Comparison of ENCODE assay signal across 7 mouse cellular contexts in the genomic region with DNA sequence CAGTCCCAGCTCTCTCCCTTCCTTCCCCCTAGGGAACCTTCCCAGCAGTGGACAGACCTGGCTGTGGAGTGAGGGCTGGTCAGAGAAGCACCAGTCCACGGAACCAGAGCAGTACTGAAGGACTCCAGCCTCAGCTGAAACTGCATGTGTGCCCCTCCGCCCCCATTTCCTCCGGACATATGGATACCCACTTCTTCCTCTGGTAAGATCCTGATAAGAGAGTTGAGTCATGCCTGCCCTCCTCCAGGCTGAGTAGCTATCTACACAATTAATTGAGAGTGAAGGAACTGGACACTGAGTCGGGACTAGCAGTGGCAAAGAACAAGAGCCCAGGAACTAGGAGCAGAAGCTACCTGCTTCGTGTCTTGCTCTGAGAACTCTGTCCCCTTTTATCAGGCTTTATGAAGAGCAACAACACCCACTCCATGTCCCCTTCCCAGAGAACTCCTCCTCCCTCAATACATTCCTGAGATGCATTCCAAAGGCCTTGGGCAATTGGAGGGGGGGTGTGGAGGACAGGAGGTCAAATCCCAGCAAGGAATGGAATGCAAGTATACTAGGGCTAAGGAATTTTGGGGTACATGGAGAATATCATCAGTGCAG. TPM values are rescaled to one million over a fixed set of nuclear protein-coding genes. Genes with fewer than 3 reads are reported as not detected.
DNase-seq lines count a peak whose midpoint lies in the region; TF ChIP-seq lines count a peak whose summit lies in the region.

No protein-coding gene starts in this region.

- TF ChIP-seq POLR2A in thymus, adult 2 months (IDR thresholded peaks at IDR 0.05; ENCODE audit: control insufficient read depth, extremely low read depth, insufficient read depth, low read length, poor library complexity) = no peak
- peak; percentile 79 for TF ChIP-seq POLR2A in embryonic fibroblast, embryonic 13.5 days (IDR thresholded peaks at IDR 0.05; ENCODE audit: low read depth, low read length)

- 25% methylated on average over 5 of the region's 5 CpGs for WGBS in thymus, adult 2 months

- TF ChIP-seq CTCF in thymus, adult 2 months (IDR thresholded peaks at IDR 0.05; ENCODE audit: borderline replicate concordance, control insufficient read depth, extremely low read depth, insufficient read depth, low read length, poor library complexity) = no peak
- no peak for TF ChIP-seq CTCF in embryonic fibroblast, embryonic 13.5 days (IDR thresholded peaks at IDR 0.05; ENCODE audit: borderline replicate concordance, insufficient read depth, low read length)

- DNase-seq in thymus, adult 2 months = no peak
- no peak for DNase-seq in thymus, postnatal 0 days (ENCODE audit: low spot score)
- DNase-seq in kidney, postnatal 10 days = peak; percentile 78
- DNase-seq in mesoderm, embryonic 11.5 days (ENCODE audit: low read depth, low spot score) = peak; percentile 79
- DNase-seq in gastrocnemius, adult 18-20 months (ENCODE audit: low spot score) = no peak
- DNase-seq in cerebellum, adult 9-11 months = no peak

- no peak overlapping the region for H3K4me3 ChIP-seq in thymus, adult 2 months (ENCODE audit: control insufficient read depth, insufficient read depth, low read length)
- H3K4me3 ChIP-seq in embryonic fibroblast, embryonic 13.5 days (ENCODE audit: insufficient read depth, low read length) = peak overlapping the region; percentile 28

- no peaks in the 10 kb centered on the region for H3K27me3 ChIP-seq in thymus, adult 2 months (ENCODE audit: control insufficient read depth, insufficient read depth, low read length)

- H3K36me3 ChIP-seq in thymus, adult 2 months (ENCODE audit: control insufficient read depth, insufficient read depth, low read length) = peaks cover 34% of the 10 kb centered on the region

- H3K4me1 ChIP-seq in thymus, adult 2 months (replicated peaks; ENCODE audit: control insufficient read depth, insufficient read depth, low read length) = peaks cover 35% of the 10 kb centered on the region
- H3K4me1 ChIP-seq in embryonic fibroblast, embryonic 13.5 days (ENCODE audit: control insufficient read depth, insufficient read depth, low read length) = peaks cover 9% of the 10 kb centered on the region; the same call in 1 of the 2 replicates

- H3K27ac ChIP-seq in thymus, adult 2 months (ENCODE audit: control insufficient read depth, insufficient read depth, low read length) = 0 out of 2 replicates have a peak overlapping the region, but pooled peaks have one; percentile 7
- H3K27ac ChIP-seq in embryonic fibroblast, embryonic 13.5 days (ENCODE audit: insufficient read depth, low read length) = peak overlapping the region; percentile 95

RNA-seq across cellular contexts. Expression of gene Creb3, which starts 4.0 kb away (rescaled TPM):
- 64.6 and 80.2 TPM in 2 replicates for polyA plus RNA-seq in thymus, adult 2 months (2012; rRNA removed)
- polyA plus RNA-seq in thymus, postnatal 0 days (2015; fragmentation: Nextera tagmentation; extraction: Ambion mirVana) = 51.7 and 61.2 TPM in 2 replicates
- 72.4 and 89.0 TPM in 2 replicates for polyA plus RNA-seq in embryonic fibroblast, embryonic 13.5 days (2011; ENCODE audit: insufficient read length, low read depth, missing spikeins)
- 10 to 100 TPM; 29.9 to 41.5 TPM for total RNA-seq in gastrocnemius, adult 18-20 months (2021)

RNA-seq across cellular contexts. Expression of gene Tln1, which starts 4.4 kb away (rescaled TPM):
- 225 and 254 TPM in 2 replicates for polyA plus RNA-seq in thymus, adult 2 months (2012; rRNA removed)
- polyA plus RNA-seq in thymus, postnatal 0 days (2015; fragmentation: Nextera tagmentation; extraction: Ambion mirVana) = 80.7 and 87.0 TPM in 2 replicates
- polyA plus RNA-seq in embryonic fibroblast, embryonic 13.5 days (2011; ENCODE audit: insufficient read length, low read depth, missing spikeins) = 291 and 380 TPM in 2 replicates
- 10 to 100 TPM; 50.6 to 64.8 TPM for total RNA-seq in gastrocnemius, adult 18-20 months (2021)

RNA-seq across cellular contexts. Expression of gene Rgp1, which starts 20.4 kb away (rescaled TPM):
- 99.6 and 114 TPM in 2 replicates for polyA plus RNA-seq in thymus, adult 2 months (2012; rRNA removed)
- 18.9 and 21.1 TPM in 2 replicates for polyA plus RNA-seq in thymus, postnatal 0 days (2015; fragmentation: Nextera tagmentation; extraction: Ambion mirVana)
- 34.6 and 45.4 TPM in 2 replicates for polyA plus RNA-seq in embryonic fibroblast, embryonic 13.5 days (2011; ENCODE audit: insufficient read length, low read depth, missing spikeins)
- 10 to 100 TPM; 19.9 to 20.7 TPM for total RNA-seq in gastrocnemius, adult 18-20 months (2021)

RNA-seq across cellular contexts. Expression of gene Gba2, which starts 20.5 kb away (rescaled TPM):
- 85.4 and 87.0 TPM in 2 replicates for polyA plus RNA-seq in thymus, adult 2 months (2012; rRNA removed)
- 26.9 and 29.3 TPM in 2 replicates for polyA plus RNA-seq in thymus, postnatal 0 days (2015; fragmentation: Nextera tagmentation; extraction: Ambion mirVana)
- 4.5 and 7.6 TPM in 2 replicates for polyA plus RNA-seq in embryonic fibroblast, embryonic 13.5 days (2011; ENCODE audit: insufficient read length, low read depth, missing spikeins)
- 1 to 10 TPM; 4.3 to 4.6 TPM for total RNA-seq in gastrocnemius, adult 18-20 months (2021)

RNA-seq across cellular contexts. Expression of gene Msmp, which starts 26.2 kb away (rescaled TPM):
- not detected in 2 replicates for polyA plus RNA-seq in thymus, adult 2 months (2012; rRNA removed)
- polyA plus RNA-seq in thymus, postnatal 0 days (2015; fragmentation: Nextera tagmentation; extraction: Ambion mirVana) = 0.23 TPM in 1 of 2 replicates, not detected in the other
- polyA plus RNA-seq in embryonic fibroblast, embryonic 13.5 days (2011; ENCODE audit: insufficient read length, low read depth, missing spikeins) = not detected in 2 replicates
- under 1 TPM in 1 of 2 experiments, not detected in 1; 0.55 TPM for total RNA-seq in gastrocnemius, adult 18-20 months (2021)

Comparison
In these comparisons a context has a peak if more than half of its experiments do, and no peak if none do; other contexts are left out.
1. DNase-seq: peak in kidney, postnatal 10 days (single experiment) and mesoderm, embryonic 11.5 days (single experiment); none in thymus, adult 2 months (single experiment), thymus, postnatal 0 days (single experiment), gastrocnemius, adult 18-20 months (single experiment) and cerebellum, adult 9-11 months (single experiment).